Mouse (Mus musculus) CH12F3 (cell line): Measurements from ENCODE around the gene Snai1.

Source experiments
- in situ Hi-C: fragments of 300-500 bp; cut with MboI; formaldehyde crosslinking; loops from 2 replicates; pipeline ENCODE4 v1.14.3; 2020; ENCODE audit warnings: low sequenced_read_pairs

Gene Snai1

DNA sequence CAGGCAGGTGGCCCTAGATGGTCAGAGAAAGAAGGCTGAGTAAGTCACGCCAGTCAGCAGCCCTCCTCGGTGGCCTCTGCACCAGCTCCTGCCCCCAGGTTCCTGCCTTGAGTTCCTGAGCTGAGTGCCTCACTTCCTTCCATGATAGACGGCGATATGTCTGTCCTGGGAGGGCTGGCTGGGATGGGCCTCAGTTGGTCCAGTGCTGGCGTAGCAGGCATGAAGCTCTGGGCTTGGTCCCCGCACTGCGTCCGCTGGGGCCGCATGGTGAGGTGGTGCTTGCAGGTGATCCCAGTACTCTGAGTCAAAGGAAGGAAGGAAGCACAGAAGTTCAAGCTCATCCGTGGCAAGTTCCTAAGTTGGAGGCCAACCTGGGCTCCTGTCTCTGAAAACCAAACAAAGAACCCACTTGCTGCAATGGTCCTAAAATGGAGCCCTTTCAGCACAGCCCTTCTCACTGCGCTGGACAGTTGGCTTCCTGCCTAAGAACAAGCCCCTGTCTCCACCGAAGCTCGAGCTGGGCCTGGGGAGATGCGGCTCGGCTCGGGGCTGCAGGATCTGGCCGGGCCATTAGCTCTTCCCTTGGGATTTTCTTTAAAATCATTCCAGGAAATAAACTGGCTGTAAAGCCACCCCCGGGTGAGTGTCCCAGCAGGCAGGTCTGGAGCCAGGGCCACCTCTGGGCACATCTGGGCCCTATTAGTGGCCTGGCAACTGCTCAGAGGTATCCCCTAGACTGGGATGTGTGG, 8.6 kb downstream of the Snai1 start:
- in situ Hi-C loops, result loop anchor here (25.0 kb wide), 1 partner anchor 341 kb away; no protein-coding TSS in a partner anchor

DNA sequence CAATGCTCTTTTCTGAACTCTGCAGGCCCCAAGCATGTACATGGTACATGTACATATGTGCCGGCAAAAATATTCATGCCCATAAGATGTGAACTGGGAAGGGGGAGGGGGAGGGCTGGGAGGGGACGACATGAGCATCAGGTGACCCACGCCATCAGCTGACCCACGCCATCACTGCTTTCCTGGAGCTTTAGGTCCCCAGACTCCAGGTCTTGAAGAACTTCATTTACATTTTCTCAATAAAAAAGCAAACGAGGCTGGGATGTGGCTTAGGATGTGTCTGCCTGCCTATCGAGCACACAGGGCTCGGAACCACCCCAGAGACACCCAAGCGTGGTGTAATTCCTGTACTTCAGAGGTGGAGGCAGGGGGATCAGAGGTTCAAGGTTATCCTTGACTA, 9.4 kb downstream of the Snai1 start:
- in situ Hi-C loops, result loop anchor here (25.0 kb wide), 1 partner anchor 340 kb away; no protein-coding TSS in a partner anchor

GRCm38 (mm10) chr2:167548961-167549360, 11.0 kb downstream of the Snai1 start:
- in situ Hi-C loops, result loop anchor here (25.0 kb wide), 1 partner anchor 338 kb away; no protein-coding TSS in a partner anchor

- in situ Hi-C loops, result no loop called here
Observed at GRCm38 (mm10) chr2:167550341-167550854, 12.4 kb downstream of the Snai1 start.

- in situ Hi-C loops, result no loop called here
Observed at GRCm38 (mm10) chr2:167551342-167551920, 13.4 kb downstream of the Snai1 start.

GRCm38 (mm10) chr2:167552292-167552691, 14.3 kb downstream of the Snai1 start:
- in situ Hi-C loops, result no loop called here

GRCm38 (mm10) chr2:167552927-167553402, 15.0 kb downstream of the Snai1 start:
- in situ Hi-C loops, result no loop called here

- in situ Hi-C loops, result no loop called here
Observed at GRCm38 (mm10) chr2:167555766-167556165, 17.8 kb downstream of the Snai1 start.

- in situ Hi-C loops, result no loop called here
Observed at GRCm38 (mm10) chr2:167559413-167559812, 21.4 kb downstream of the Snai1 start.

GRCm38 (mm10) chr2:167562101-167562500, 24.1 kb downstream of the Snai1 start:
- in situ Hi-C loops, result no loop called here

GRCm38 (mm10) chr2:167563035-167563434, 25.0 kb downstream of the Snai1 start:
- in situ Hi-C loops, result no loop called here

DNA sequence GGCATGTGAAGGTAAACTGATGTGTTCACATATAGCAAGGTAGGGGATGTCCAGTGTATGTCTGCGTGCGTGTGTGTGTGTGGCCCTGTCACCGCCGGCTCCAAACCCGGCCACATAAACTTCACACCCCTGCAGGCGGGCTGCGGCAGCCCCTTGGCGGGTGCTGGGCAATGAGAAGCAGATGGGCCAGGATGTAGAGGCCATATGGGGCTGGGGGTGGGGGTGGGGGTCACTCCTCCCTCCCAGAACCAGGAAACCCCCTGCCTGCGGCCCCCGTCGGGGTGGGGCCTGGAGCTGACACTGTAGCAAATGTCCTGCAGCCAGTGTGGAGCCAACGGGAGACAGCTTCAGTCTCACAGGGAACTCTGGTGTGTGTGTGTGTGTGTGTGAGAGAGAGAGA, 25.7 kb downstream of the Snai1 start:
- in situ Hi-C loops, result no loop called here

DNA sequence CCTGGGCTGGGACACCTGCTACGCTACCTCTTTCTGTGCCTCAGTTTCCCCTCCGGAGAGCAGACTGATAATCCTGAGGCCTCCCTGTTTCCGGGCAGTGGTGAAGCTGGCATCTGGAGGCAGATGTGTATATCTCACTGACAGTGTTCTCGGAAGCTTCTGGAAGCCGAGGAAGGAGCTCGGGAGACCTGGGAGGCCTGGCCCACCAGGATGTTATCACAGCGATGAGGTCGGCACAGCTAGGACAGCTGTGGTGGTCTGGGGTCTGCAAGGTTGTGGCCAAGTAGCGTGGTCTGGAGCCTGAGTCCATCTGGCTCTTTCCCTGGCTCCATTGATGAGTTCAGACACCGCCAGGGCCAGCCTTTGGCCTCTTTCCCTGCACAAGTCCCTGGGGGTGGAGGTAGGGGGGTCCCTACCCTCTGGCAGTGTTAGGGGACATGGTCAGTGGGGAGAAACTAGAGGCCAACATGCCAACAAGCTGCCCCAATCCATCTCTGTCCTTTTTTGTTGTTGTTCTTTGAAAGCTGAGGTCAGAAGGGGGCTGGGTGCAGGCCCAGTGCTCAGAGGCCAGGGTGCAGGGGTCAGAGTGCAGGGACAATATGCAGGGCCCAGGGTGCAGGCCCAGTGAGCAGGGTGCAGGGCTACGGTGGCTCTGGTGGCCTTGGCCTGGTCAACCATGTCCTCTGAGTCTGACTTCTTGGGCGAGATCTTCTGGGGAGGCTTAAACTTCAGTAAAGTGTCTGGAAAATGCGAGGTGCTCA, 26.7 kb downstream of the Snai1 start:
- in situ Hi-C loops, result no loop called here

GRCm38 (mm10) chr2:167565312-167565656, 27.3 kb downstream of the Snai1 start:
- in situ Hi-C loops, result no loop called here

DNA sequence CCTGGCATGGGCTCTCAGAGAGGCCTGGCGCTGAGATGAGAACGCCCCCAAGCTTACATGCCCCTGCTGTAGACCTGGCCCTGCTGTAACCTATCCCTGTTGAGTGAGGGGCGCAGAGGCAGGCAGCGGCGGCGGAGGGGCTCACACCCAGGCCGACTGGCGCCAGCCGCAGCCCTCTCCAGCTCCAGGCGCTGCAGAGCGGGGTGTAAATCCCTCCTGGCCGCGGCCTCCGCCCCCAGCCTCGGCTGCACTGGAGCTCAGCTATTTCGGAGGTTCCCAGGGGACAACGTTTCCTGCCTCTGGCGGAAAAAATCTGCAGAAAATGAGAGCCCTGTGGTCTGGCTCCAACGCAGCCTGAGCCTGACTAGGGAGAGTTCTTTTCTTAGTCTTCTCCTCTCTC, 27.7 kb downstream of the Snai1 start:
- in situ Hi-C loops, result no loop called here

GRCm38 (mm10) chr2:167568112-167568511, 30.1 kb downstream of the Snai1 start:
- in situ Hi-C loops, result no loop called here

DNA sequence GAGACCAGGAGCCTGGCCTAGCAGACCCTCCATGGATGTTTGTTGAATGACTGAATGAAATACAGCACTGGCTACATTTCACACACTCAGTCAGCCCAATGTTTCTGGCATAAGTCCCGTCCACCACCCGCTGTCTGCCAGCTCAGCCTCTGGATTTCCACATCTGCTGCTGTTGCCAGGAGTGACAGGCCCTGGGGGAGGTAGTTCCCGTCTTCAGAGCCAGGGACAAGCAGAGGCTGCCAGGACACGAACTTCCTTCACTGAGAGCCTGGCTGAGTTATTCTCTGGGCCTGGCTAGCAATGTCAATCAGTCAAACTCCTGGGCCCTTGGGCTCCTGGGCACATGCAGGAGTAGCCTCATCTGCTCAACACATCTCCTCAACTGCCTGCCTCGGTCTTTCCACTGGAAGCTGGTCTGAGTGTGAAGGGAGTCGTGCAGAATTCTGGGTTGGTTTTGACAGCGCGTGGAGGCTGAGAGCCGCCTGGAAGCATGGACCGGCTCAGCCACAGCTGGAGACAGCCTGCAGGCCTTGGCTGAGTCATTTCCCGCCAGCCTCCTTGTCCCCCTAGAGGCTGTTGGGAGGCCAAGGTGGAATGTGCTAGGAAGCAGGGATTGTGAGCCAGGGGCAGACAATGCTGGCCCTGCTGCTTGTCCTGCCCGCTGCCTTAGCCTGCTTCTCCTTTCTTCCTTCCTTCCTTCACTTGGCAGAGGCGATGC, 32.1 kb downstream of the Snai1 start:
- in situ Hi-C loops, result no loop called here

DNA sequence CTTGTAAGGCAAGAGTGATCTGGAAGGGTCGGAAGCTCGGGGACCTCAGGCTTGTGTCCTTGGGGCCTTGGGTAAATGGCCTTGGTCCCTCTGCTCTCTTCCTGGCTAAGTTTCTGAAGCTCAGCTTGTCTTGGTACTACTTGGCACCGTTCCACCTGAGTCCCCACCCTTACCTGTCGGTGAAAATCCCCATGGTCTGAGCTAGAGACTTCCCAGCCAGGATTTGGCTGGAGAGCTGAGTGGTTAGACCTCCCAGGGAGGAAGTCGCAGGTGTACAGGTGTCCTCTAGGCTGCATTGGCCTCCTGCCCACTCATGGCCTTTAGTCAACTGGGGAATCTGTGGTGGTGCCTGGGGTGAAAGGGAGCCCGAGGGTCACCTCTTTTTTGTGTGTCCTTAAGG, 32.8 kb downstream of the Snai1 start:
- in situ Hi-C loops, result no loop called here

GRCm38 (mm10) chr2:167571442-167572220, 33.6 kb downstream of the Snai1 start:
- in situ Hi-C loops, result no loop called here

GRCm38 (mm10) chr2:167574814-167575213, 36.8 kb downstream of the Snai1 start:
- in situ Hi-C loops, result no loop called here
